Mouse (Mus musculus): ENCODE results near the gene Dlat. TPM values are rescaled to one million over a fixed set of nuclear protein-coding genes. Genes with fewer than 3 reads are reported as not detected.

Dlat gene
- polyA plus RNA-seq (2017; shearing (Covaris generic)) = 10 to 100 TPM; 40.4 to 49.8 TPM

DNA sequence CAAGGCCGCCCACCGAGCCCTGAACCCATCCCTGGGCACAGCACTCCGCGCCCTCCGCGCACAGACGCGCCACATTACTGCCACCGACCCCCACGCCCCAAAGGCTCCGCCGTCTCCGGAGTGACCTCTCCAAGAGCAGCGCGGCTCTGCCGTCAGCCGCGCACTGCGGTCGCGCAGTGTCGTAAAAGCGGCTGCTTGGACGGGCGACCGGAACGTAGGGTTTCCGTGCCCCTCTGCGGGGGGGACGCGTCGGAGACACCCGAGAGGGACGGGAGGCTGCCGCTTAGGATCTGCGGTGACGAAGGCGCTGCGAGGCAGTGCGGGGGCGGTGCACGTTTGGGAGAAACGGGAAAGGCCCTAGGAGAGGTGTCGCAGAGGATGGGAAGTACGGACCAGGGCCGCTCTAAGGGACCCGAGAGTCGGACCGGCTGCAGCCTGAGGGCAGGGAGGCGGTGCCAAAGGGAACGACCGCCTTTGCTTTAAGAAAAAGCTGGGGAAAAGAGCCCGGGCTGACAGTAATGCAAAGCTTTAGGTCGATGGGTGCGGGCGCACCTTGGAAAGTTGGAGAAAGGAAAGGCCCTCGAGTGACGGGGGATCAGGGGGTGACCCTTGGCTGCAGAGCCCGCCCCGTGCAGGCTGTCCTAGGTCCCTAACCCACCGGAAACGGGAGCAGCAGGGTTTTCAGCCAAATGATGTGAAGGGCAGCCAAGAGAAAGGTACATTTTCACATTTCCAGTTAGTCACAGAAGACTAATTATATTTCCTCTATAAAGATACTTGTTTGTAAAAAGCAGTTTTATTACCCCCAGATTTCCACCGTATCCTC lies at the start of gene Dlat:
TSS of gene Dlat (minus strand) at position 389 of the 826 bp plus-strand sequence.

DNA sequence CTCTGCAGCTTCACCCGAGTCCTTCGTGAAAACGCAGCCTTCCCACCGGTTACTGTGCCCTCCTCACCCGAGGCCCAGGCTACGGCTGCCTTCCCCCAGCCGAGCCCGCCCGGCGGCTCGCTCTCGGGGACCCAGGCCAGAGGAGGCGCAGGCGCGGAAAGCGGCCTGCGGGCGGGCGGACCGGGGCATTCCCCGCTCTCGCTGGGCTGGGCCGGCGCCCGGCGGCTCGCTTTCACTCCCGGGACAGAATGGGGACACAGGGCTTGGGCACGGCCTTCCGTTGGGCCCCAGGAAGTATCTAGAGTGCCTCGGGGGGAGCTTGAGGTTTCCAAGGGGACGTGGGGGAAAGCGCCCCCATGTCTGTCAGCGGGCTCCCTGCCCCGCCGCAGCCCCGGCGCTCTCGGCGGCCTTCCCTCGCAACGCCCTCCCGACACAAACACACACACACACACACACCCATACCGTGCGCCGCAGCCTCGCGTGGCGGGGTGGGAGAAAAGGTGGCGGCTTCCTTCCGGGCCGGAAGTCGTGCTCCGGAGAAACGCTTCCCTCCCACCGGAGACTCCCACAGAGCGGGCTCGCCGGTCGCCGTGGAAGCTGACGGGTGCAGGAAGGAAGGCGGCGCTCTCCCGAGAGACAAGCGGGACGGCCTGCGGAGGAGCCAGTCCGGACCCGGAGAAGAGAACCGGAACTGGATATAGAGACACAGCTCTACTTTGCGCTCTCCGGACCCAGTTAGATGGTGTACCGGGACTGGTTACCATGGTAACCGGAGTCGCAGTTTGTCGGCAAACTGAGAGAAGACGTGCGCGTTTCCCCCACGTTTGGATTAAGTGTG lies 42.6 kb downstream of the Dlat start, which contains the start of the genes Pih1d2 and Nkapd1:
TSS of gene Pih1d2 (plus strand) at position 556 of the 838 bp plus-strand sequence.
TSS of gene Nkapd1 (minus strand) at position 699 of the 838 bp plus-strand sequence.

DNA sequence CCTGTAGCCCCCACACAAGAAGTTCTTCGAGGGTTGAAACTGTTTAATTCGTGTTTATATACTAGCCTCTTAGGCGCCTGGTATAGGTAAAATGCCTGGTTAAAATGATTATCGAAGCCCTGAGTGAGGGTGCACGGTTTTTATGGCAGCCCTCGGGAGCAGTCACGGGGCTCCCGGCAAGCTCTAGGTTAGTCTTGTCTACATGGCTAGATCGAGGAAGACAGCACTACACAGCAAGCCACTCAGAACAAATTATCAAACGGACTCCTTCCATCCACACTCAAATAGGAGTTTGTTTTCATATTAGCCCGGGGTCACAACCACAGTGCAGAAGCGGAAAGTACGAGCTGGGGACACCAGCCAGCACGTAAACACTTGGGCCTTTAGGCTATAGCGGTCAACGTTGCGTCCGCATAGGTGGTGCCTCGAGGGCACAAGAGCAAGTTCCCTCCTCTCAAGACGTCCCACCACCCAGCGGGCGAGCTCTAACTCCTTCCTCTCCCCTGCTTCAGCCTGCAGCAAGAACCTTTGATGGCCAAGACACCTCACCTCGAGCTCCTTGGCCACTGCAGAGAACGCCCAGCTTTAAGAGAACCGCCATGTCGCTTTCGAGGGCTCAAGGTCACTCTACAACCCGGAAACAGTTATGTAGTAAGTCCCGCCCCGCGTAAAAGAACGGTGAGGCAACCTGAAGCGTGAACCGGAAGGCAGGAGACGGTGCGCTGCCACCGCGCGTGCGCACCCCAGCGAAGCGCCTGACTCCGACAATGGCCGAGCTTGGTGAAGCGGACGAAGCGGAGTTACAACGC lies 56.2 kb downstream of the Dlat start, which contains the start of the genes Sdhd and Timm8b:
TSS of gene Sdhd (minus strand) at position 624 of the 809 bp plus-strand sequence.
TSS of gene Timm8b (plus strand) at position 722 of the 809 bp plus-strand sequence.

Other genes with a start within 250 kb of the Dlat start
- 1 to 10 TPM in 1 of 2 experiments, not detected in 1; 5.6 TPM for gene Plet1, start 165.3 kb downstream of the Dlat start, polyA plus RNA-seq (2017; shearing (Covaris generic))
- gene Pts, start 131.1 kb downstream of the Dlat start, polyA plus RNA-seq (2017; shearing (Covaris generic)) = 100 to 1,000 TPM; 113 to 121 TPM
- gene Il18, start 105.0 kb downstream of the Dlat start, polyA plus RNA-seq (2017; shearing (Covaris generic)) = 1 to 10 TPM in 1 of 2 experiments, under 1 TPM in 1; 0.33 to 4.7 TPM
- under 1 TPM in 1 of 2 experiments, not detected in 1; 0.35 TPM for gene Bco2, start 104.6 kb downstream of the Dlat start, polyA plus RNA-seq (2017; shearing (Covaris generic))
- gene Tex12, start 98.5 kb downstream of the Dlat start, polyA plus RNA-seq (2017; shearing (Covaris generic)) = under 1 TPM in 1 of 2 experiments, not detected in 1; 0.56 TPM
- gene Sdhd, start 56.0 kb downstream of the Dlat start, polyA plus RNA-seq (2017; shearing (Covaris generic)) = 100 to 1,000 TPM; 153 to 163 TPM
- 10 to 100 TPM; 85.5 to 92.1 TPM for gene Timm8b, start 55.9 kb downstream of the Dlat start, polyA plus RNA-seq (2017; shearing (Covaris generic))
- 1 to 10 TPM in 1 of 2 experiments, under 1 TPM in 1; 0.93 to 1.1 TPM for gene Pih1d2, start 42.5 kb downstream of the Dlat start, polyA plus RNA-seq (2017; shearing (Covaris generic))
- 10 to 100 TPM; 23.6 to 30.3 TPM for gene Nkapd1, start 42.3 kb downstream of the Dlat start, polyA plus RNA-seq (2017; shearing (Covaris generic))
- gene Dixdc1, start 79.7 kb upstream of the Dlat start, polyA plus RNA-seq (2017; shearing (Covaris generic)) = 1 to 10 TPM in 1 of 2 experiments, under 1 TPM in 1; 0.77 to 1.2 TPM
- 1 to 10 TPM in 1 of 2 experiments, not detected in 1; 1.4 TPM for gene 2310030G06Rik, start 86.8 kb upstream of the Dlat start, polyA plus RNA-seq (2017; shearing (Covaris generic))
- 1 to 10 TPM in 1 of 2 experiments, under 1 TPM in 1; 0.39 to 1.0 TPM for gene Cryab, start 91.5 kb upstream of the Dlat start, polyA plus RNA-seq (2017; shearing (Covaris generic))
- not detected for gene Hspb2, start 92.6 kb upstream of the Dlat start, polyA plus RNA-seq (2017; shearing (Covaris generic))
- 1 to 10 TPM; 4.7 to 9.9 TPM for gene Fdxacb1, start 108.5 kb upstream of the Dlat start, polyA plus RNA-seq (2017; shearing (Covaris generic))
- 10 to 100 TPM; 22.4 to 27.9 TPM for gene Alg9, start 115.2 kb upstream of the Dlat start, polyA plus RNA-seq (2017; shearing (Covaris generic))
- 10 to 100 TPM in 1 of 2 experiments, 1 to 10 TPM in 1; 7.2 to 16.3 TPM for gene 1110032A03Rik, start 115.7 kb upstream of the Dlat start, polyA plus RNA-seq (2017; shearing (Covaris generic))
- 10 to 100 TPM; 60.9 to 81.3 TPM for gene Ppp2r1b, start 185.5 kb upstream of the Dlat start, polyA plus RNA-seq (2017; shearing (Covaris generic))